ENCODE assay signal across 8 mouse cellular contexts in the genomic region with DNA sequence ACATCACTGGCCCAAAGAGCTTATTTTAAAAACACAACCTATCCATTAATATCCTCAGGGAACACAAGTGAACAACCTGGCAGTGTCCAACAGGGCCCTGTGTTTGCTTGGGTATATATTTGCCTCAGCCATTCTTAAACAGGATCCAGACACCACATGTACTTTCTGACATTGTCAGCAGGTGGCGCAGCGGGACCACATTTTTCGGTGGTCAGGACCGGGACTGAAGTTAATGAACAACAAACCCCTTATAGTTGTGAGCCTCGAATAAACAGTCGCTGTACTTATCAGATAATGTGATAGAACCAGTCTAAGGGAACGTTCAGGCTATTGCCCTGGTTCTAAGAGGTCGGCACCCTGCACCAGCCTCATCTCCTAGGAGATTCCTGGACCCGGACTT. TPM values are rescaled to one million over a fixed set of nuclear protein-coding genes. Genes with fewer than 3 reads are reported as not detected.
DNase-seq lines count a peak whose midpoint lies in the region; ATAC-seq and TF ChIP-seq lines count a peak whose summit lies in the region.

No protein-coding gene starts in this region.

- no peaks in the 10 kb centered on the region for H3K36me3 ChIP-seq in C2C12 (ENCODE audit: control insufficient read depth, insufficient read depth)
- no peaks in the 10 kb centered on the region for H3K36me3 ChIP-seq in heart, embryonic 13.5 days
- no peaks in the 10 kb centered on the region for H3K36me3 ChIP-seq in liver, embryonic 14.5 days (replicated peaks; ENCODE audit: control insufficient read depth, insufficient read depth, low read depth)
- no peaks in the 10 kb centered on the region for H3K36me3 ChIP-seq in neural tube, embryonic 12.5 days
- no peaks in the 10 kb centered on the region for H3K36me3 ChIP-seq in stomach, postnatal 0 days (ENCODE audit: control insufficient read depth, insufficient read depth, low read length)

- H3K4me3 ChIP-seq in C2C12 (ENCODE audit: insufficient read depth, poor library complexity, severe bottlenecking), result no peak overlapping the region
- H3K4me3 ChIP-seq in bone marrow, adult 2 months (replicated peaks; ENCODE audit: control insufficient read depth, low read depth, low read length), result no peak overlapping the region
- no peak overlapping the region for H3K4me3 ChIP-seq in embryonic fibroblast, embryonic 13.5 days (ENCODE audit: insufficient read depth, low read length)
- H3K4me3 ChIP-seq in heart, embryonic 13.5 days, result no peak overlapping the region
- H3K4me3 ChIP-seq in liver, embryonic 14.5 days (ENCODE audit: insufficient read depth in 1 of 2, low read depth in 2 of 2, low read length in 2 of 2), result no peak overlapping the region
- no peak overlapping the region for H3K4me3 ChIP-seq in neural tube, embryonic 12.5 days
- H3K4me3 ChIP-seq in stomach, postnatal 0 days (ENCODE audit: low read depth, low read length), result no peak overlapping the region

- H3K4me2 ChIP-seq in heart, embryonic 13.5 days, result peak overlapping the region; percentile 51
- no peak overlapping the region for H3K4me2 ChIP-seq in liver, embryonic 14.5 days (ENCODE audit: low read depth)
- peak overlapping the region; percentile 26; the same call in 1 of the 2 replicates for H3K4me2 ChIP-seq in neural tube, embryonic 12.5 days (replicated peaks)
- H3K4me2 ChIP-seq in stomach, postnatal 0 days (replicated peaks; ENCODE audit: low read depth), result 0 out of 2 replicates have a peak overlapping the region, but pooled peaks have one; percentile 29

- no peak overlapping the region for H3K27ac ChIP-seq in bone marrow, adult 2 months (ENCODE audit: control insufficient read depth, insufficient read depth, low read depth, low read length, poor library complexity)
- no peak overlapping the region for H3K27ac ChIP-seq in embryonic fibroblast, embryonic 13.5 days (ENCODE audit: insufficient read depth, low read length)
- H3K27ac ChIP-seq in heart, embryonic 13.5 days (replicated peaks), result no peak overlapping the region
- no peak overlapping the region for H3K27ac ChIP-seq in liver, embryonic 14.5 days
- H3K27ac ChIP-seq in neural tube, embryonic 12.5 days, result no peak overlapping the region
- H3K27ac ChIP-seq in stomach, postnatal 0 days (replicated peaks), result no peak overlapping the region

- no peaks in the 10 kb centered on the region for H3K4me1 ChIP-seq in bone marrow, adult 2 months (ENCODE audit: control insufficient read depth, insufficient read depth, low read length)
- H3K4me1 ChIP-seq in embryonic fibroblast, embryonic 13.5 days (ENCODE audit: control insufficient read depth, insufficient read depth, low read length), result no peaks in the 10 kb centered on the region
- H3K4me1 ChIP-seq in heart, embryonic 13.5 days, result no peaks in the 10 kb centered on the region
- no peaks in the 10 kb centered on the region for H3K4me1 ChIP-seq in liver, embryonic 14.5 days (replicated peaks; ENCODE audit: control insufficient read depth in 2 of 2, insufficient read depth in 2 of 2, low read length in 1 of 2)
- no peaks in the 10 kb centered on the region for H3K4me1 ChIP-seq in neural tube, embryonic 12.5 days
- no peaks in the 10 kb centered on the region; the same call in 1 of the 2 replicates for H3K4me1 ChIP-seq in stomach, postnatal 0 days (replicated peaks; ENCODE audit: control insufficient read depth, insufficient read depth)

- H3K79me3 ChIP-seq in C2C12 (ENCODE audit: low read depth), result no peaks in the 10 kb centered on the region

- no peak for ATAC-seq in heart, embryonic 13.5 days (ENCODE audit: extremely low read depth, insufficient number of reproducible peaks, low FRiP score, low TSS enrichment)
- ATAC-seq in liver, embryonic 14.5 days (ENCODE audit: insufficient read depth), result 0 out of 2 replicates have a peak, but pooled peaks have one; percentile 39
- no peak for ATAC-seq in neural tube, embryonic 12.5 days (ENCODE audit: low FRiP score, low read depth)
- ATAC-seq in stomach, postnatal 0 days (ENCODE audit: low FRiP score, low TSS enrichment), result peak; percentile 62

- H3K9me3 ChIP-seq in heart, embryonic 13.5 days, result no peaks in the 10 kb centered on the region
- no peaks in the 10 kb centered on the region for H3K9me3 ChIP-seq in liver, embryonic 14.5 days (ENCODE audit: control insufficient read depth, low read length)
- H3K9me3 ChIP-seq in neural tube, embryonic 12.5 days, result no peaks in the 10 kb centered on the region
- H3K9me3 ChIP-seq in stomach, postnatal 0 days (ENCODE audit: control insufficient read depth, low read length), result no peaks in the 10 kb centered on the region

- no peak overlapping the region for H3ac ChIP-seq in C2C12 (ENCODE audit: control insufficient read depth, insufficient read length, low read depth)

- TF ChIP-seq CTCF in C2C12 (IDR thresholded peaks at IDR 0.05; ENCODE audit: control insufficient read depth, insufficient read depth, insufficient read length), result peak; percentile 50
- TF ChIP-seq CTCF in bone marrow, adult 2 months (IDR thresholded peaks at IDR 0.05; ENCODE audit: control insufficient read depth, insufficient read depth, low read length), result peak; percentile 82
- TF ChIP-seq CTCF in embryonic fibroblast, embryonic 13.5 days (IDR thresholded peaks at IDR 0.05; ENCODE audit: borderline replicate concordance, insufficient read depth, low read length), result peak; percentile 79; the same call in 1 of the 2 replicates
- TF ChIP-seq CTCF in liver, embryonic 14.5 days (IDR thresholded peaks at IDR 0.05; ENCODE audit: low read depth), result peak; percentile 73
- peak; percentile 94 for TF ChIP-seq CTCF in stomach, postnatal 0 days (IDR thresholded peaks at IDR 0.05; ENCODE audit: low read depth)

- DNase-seq in kidney, postnatal 14 days, result peak; percentile 89
- DNase-seq in liver, embryonic 14.5 days (ENCODE audit: low read depth in 3 of 3, low spot score in 3 of 3), result peak; percentile 24 to 38 (median 28)
- DNase-seq in stomach, postnatal 0 days (ENCODE audit: low spot score), result peak; percentile 93

- TF ChIP-seq POLR2A in bone marrow, adult 2 months (IDR thresholded peaks at IDR 0.05; ENCODE audit: borderline replicate concordance, control insufficient read depth, low read depth, low read length), result no peak
- no peak for TF ChIP-seq POLR2A in embryonic fibroblast, embryonic 13.5 days (IDR thresholded peaks at IDR 0.05; ENCODE audit: low read depth, low read length)

- H3K9ac ChIP-seq in heart, embryonic 13.5 days, result no peak overlapping the region
- no peak overlapping the region for H3K9ac ChIP-seq in liver, embryonic 14.5 days (replicated peaks)
- H3K9ac ChIP-seq in neural tube, embryonic 12.5 days, result no peak overlapping the region
- H3K9ac ChIP-seq in stomach, postnatal 0 days (ENCODE audit: low read length), result no peak overlapping the region

- WGBS in bone marrow, adult 2 months, result 12% methylated on average over 9 of the region's 9 CpGs
- WGBS in heart, embryonic 13.5 days, result 8% methylated on average over 9 of the region's 9 CpGs
- WGBS in liver, embryonic 14.5 days (ENCODE audit: insufficient replicate concordance), result 9% methylated on average over 9 of the region's 9 CpGs
- WGBS in neural tube, embryonic 12.5 days, result 11% methylated on average over 9 of the region's 9 CpGs
- 4% methylated on average over 9 of the region's 9 CpGs for WGBS in stomach, postnatal 0 days

- TF ChIP-seq EP300 in liver, embryonic 14.5 days (IDR thresholded peaks at IDR 0.05; ENCODE audit: low read depth), result no peak
- TF ChIP-seq EP300 in stomach, postnatal 0 days (optimal IDR thresholded peaks at IDR 0.05), result no peak

- no peaks in the 10 kb centered on the region for H3K79me2 ChIP-seq in C2C12 (ENCODE audit: control insufficient read depth, insufficient read depth)

- H3K27me3 ChIP-seq in C2C12 (ENCODE audit: control insufficient read depth, insufficient read depth, insufficient read length), result peaks cover 33% of the 10 kb centered on the region
- H3K27me3 ChIP-seq in heart, embryonic 13.5 days (replicated peaks), result peaks cover 87% of the 10 kb centered on the region
- no peaks in the 10 kb centered on the region; the same call in 1 of the 2 replicates for H3K27me3 ChIP-seq in liver, embryonic 14.5 days (ENCODE audit: control insufficient read depth, insufficient read depth, low read length)
- no peaks in the 10 kb centered on the region for H3K27me3 ChIP-seq in neural tube, embryonic 12.5 days (replicated peaks)
- H3K27me3 ChIP-seq in stomach, postnatal 0 days (ENCODE audit: control insufficient read depth, insufficient read depth, low read length), result no peaks in the 10 kb centered on the region

RNA-seq across cellular contexts. Expression of gene Bcas1, which starts 23.3 kb away (rescaled TPM):
- not detected for polyA plus RNA-seq in C2C12 (2012; fragmentation: generic; extraction: Trizol)
- polyA plus RNA-seq in bone marrow, adult 2 months (2011; ENCODE audit: insufficient read depth, insufficient read length, low replicate concordance, missing spikeins), result 2.4 TPM in 1 of 2 replicates, not detected in the other
- polyA plus RNA-seq in embryonic fibroblast, embryonic 13.5 days (2011; ENCODE audit: insufficient read length, low read depth, missing spikeins), result not detected in 2 replicates
- 0.92 and 1.2 TPM in 2 replicates for polyA plus RNA-seq in heart, embryonic 13.5 days (2015; fragmentation: Nextera tagmentation; extraction: Ambion mirVana)
- polyA plus RNA-seq in liver, embryonic 14.5 days (2012; rRNA removed), result 3.0 and 3.9 TPM in 2 replicates
- 5.7 and 6.0 TPM in 2 replicates for polyA plus RNA-seq in liver, embryonic 14.5 days (2014; fragmentation: Nextera tagmentation; extraction: Ambion mirVana)
- 8.9 and 12.8 TPM in 2 replicates for polyA plus RNA-seq in neural tube, embryonic 12.5 days (2016; fragmentation: Nextera tagmentation; extraction: Ambion mirVana)
- polyA plus RNA-seq in stomach, postnatal 0 days (2015; fragmentation: Nextera tagmentation; extraction: Ambion mirVana), result 33.0 and 34.7 TPM in 2 replicates

RNA-seq across cellular contexts. Expression of gene Pfdn4, which starts 45.3 kb away (rescaled TPM):
- polyA plus RNA-seq in C2C12 (2012; fragmentation: generic; extraction: Trizol), result 42.9 TPM
- polyA plus RNA-seq in bone marrow, adult 2 months (2011; ENCODE audit: insufficient read depth, insufficient read length, low replicate concordance, missing spikeins), result 22.9 and 55.7 TPM in 2 replicates
- 111 and 137 TPM in 2 replicates for polyA plus RNA-seq in embryonic fibroblast, embryonic 13.5 days (2011; ENCODE audit: insufficient read length, low read depth, missing spikeins)
- 48.4 and 51.7 TPM in 2 replicates for polyA plus RNA-seq in heart, embryonic 13.5 days (2015; fragmentation: Nextera tagmentation; extraction: Ambion mirVana)
- polyA plus RNA-seq in liver, embryonic 14.5 days (2012; rRNA removed), result 24.7 and 26.1 TPM in 2 replicates
- 44.1 and 45.1 TPM in 2 replicates for polyA plus RNA-seq in liver, embryonic 14.5 days (2014; fragmentation: Nextera tagmentation; extraction: Ambion mirVana)
- polyA plus RNA-seq in neural tube, embryonic 12.5 days (2016; fragmentation: Nextera tagmentation; extraction: Ambion mirVana), result 145 and 147 TPM in 2 replicates
- polyA plus RNA-seq in stomach, postnatal 0 days (2015; fragmentation: Nextera tagmentation; extraction: Ambion mirVana), result 55.6 and 61.8 TPM in 2 replicates

RNA-seq across cellular contexts. Expression of gene Cyp24a1, which starts 46.0 kb away (rescaled TPM):
- polyA plus RNA-seq in C2C12 (2012; fragmentation: generic; extraction: Trizol), result not detected
- not detected in 2 replicates for polyA plus RNA-seq in bone marrow, adult 2 months (2011; ENCODE audit: insufficient read depth, insufficient read length, low replicate concordance, missing spikeins)
- polyA plus RNA-seq in embryonic fibroblast, embryonic 13.5 days (2011; ENCODE audit: insufficient read length, low read depth, missing spikeins), result not detected in 2 replicates
- polyA plus RNA-seq in heart, embryonic 13.5 days (2015; fragmentation: Nextera tagmentation; extraction: Ambion mirVana), result not detected in 2 replicates
- not detected in 2 replicates for polyA plus RNA-seq in liver, embryonic 14.5 days (2012; rRNA removed)
- not detected in 2 replicates for polyA plus RNA-seq in liver, embryonic 14.5 days (2014; fragmentation: Nextera tagmentation; extraction: Ambion mirVana)
- 0.05 TPM in 2 replicates for polyA plus RNA-seq in neural tube, embryonic 12.5 days (2016; fragmentation: Nextera tagmentation; extraction: Ambion mirVana)
- not detected in 2 replicates for polyA plus RNA-seq in stomach, postnatal 0 days (2015; fragmentation: Nextera tagmentation; extraction: Ambion mirVana)

Comparison
In these comparisons a context has a peak if more than half of its experiments do, and no peak if none do; other contexts are left out.
1. ATAC-seq: peak in liver, embryonic 14.5 days (single experiment) and stomach, postnatal 0 days (single experiment); none in heart, embryonic 13.5 days (single experiment) and neural tube, embryonic 12.5 days (single experiment).
2. DNase-seq: peak in every context shown above with its lines; median percentile 93 in stomach, postnatal 0 days; 89 in kidney, postnatal 14 days; 28 in liver, embryonic 14.5 days.
3. Peak in every context shown above with its lines, with median percentiles within 50 percentile points of each other: CTCF ChIP-seq.